Mouse (Mus musculus) lung, postnatal 0 days (tissue): ENCODE measurements around the gene Srebf1.
A peak's percentile ranks its signal among the peaks of the same experiment; 100 is the strongest.

Source experiments
- CTCF ChIP-seq: IDR thresholded peaks from 2 replicates; pipeline ENCODE4 v1.5.1; 2016; ENCODE audit warnings: antibody characterized with exemption, mild to moderate bottlenecking
- EP300 ChIP-seq: IDR thresholded peaks from 2 replicates; pipeline ENCODE4 v1.6.1; 2016; ENCODE audit warnings: antibody characterized with exemption, mild to moderate bottlenecking, control low read depth

DNA sequence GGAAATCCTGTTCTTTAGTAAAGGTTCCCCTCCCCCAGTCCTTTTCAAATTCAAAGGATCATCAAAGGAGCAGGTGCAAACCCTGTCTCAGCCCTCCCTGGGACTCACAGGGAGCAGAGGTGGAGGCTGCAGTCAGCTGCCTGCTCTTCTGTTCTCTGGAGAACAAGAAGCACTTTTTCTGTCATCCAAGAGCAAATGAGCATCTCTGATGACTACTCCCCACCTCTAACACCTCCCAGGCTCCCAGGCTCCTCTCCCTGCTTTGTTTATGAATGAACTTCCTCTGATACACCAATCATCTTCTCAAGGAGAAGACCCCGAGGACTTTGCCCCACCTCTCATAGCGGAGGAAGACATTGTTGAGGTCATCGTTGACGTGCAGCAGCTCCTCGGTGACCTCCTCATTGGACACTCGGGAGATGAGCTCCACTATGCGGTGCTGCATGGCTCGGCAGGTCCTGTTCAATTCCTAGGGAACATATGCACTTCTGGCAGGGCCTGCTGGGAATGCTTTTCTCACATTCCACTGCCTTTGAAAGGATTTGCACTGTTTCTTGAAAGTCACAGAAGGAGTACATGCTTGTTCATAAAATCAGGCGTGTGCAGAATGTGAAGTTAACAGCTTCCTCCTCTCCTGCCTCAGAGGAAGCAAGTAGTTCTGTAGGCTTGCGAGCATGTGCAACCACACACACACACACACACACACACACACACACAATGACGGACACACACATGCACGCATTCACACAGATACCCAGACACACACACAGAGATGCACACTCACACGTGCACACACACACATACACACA, 26.4 kb upstream of the Srebf1 start:
- TF ChIP-seq EP300 (no peak), CTCF (peak; percentile 38)
